Mouse (Mus musculus) forebrain, embryonic 13.5 days (tissue): ENCODE measurements at regions not wholly inside any gene's neighbourhood (a gene's known extent, or its start where the extent isn't known, plus 50 kb on each side); places are given as distances from the start of the nearest gene placed in this dataset.

ENCODE experiments used
- ATAC-seq: fragments of 200-750 bp; cut with Nextera tagmentation; 2 replicates; pipeline ENCODE4 v1.8.0; 2017
- H3K27ac ChIP-seq: fragments of 300-500 bp; sonication (generic); 2 replicates; pipeline ENCODE4 v1.5.1; 2015; ENCODE audit warnings: inconsistent platforms, mild to moderate bottlenecking, moderate library complexity
- H3K27me3 ChIP-seq: fragments of 300-500 bp; sonication (generic); 2 replicates; pipeline ENCODE4 v1.6.1; 2015; ENCODE audit warnings: mild to moderate bottlenecking, inconsistent platforms
- H3K36me3 ChIP-seq: fragments of 300-500 bp; sonication (generic); 2 replicates; pipeline ENCODE4 v1.6.1; 2015; ENCODE audit warnings: mild to moderate bottlenecking, inconsistent platforms; ENCODE audit not compliant: poor library complexity, severe bottlenecking
- H3K4me1 ChIP-seq: fragments of 300-500 bp; sonication (generic); 2 replicates; pipeline ENCODE4 v1.6.1; 2015; ENCODE audit warnings: inconsistent platforms
- H3K4me2 ChIP-seq: fragments of 300-500 bp; sonication (generic); 2 replicates; pipeline ENCODE4 v1.6.1; 2015; ENCODE audit warnings: inconsistent platforms, mild to moderate bottlenecking, moderate library complexity
- H3K4me3 ChIP-seq: fragments of 300-500 bp; sonication (generic); 2 replicates; pipeline ENCODE4 v1.5.1; 2015; ENCODE audit warnings: mild to moderate bottlenecking, inconsistent platforms
- H3K9ac ChIP-seq: fragments of 300-500 bp; sonication (generic); 2 replicates; pipeline ENCODE4 v1.6.1; 2015; ENCODE audit warnings: mild to moderate bottlenecking, inconsistent platforms
- H3K9me3 ChIP-seq: fragments of 300-500 bp; sonication (generic); replicated peaks from 2 replicates; pipeline ENCODE4 v1.6.1; 2016; ENCODE audit warnings: inconsistent platforms
- WGBS: fragments of 180-500 bp; shearing (Covaris S2); methylation state at CpG from one replicate; pipeline ENCODE4 v1.1.7; 2015; 5-methylcytosine and 5-hydroxymethylcytosine counted together

- Histone ChIP-seq H3K9me3 (no peaks in the 10 kb centered on the region), H3K4me2 (no peak overlapping the region), H3K9ac (no peak overlapping the region), H3K27me3 (0 out of 2 replicates have a peak, but pooled peaks cover 5% of the 10 kb centered on the region), H3K4me1 (peaks cover 5% of the 10 kb centered on the region), H3K36me3 (no peaks in the 10 kb centered on the region), H3K4me3 (no peak overlapping the region), H3K27ac (no peak overlapping the region)
- no peak for ATAC-seq
- WGBS, result 89% methylated on average over 11 of the region's 11 CpGs
Measured at GRCm38 (mm10) chr4:134990651-134991050, 60.0 kb downstream of the Syf2 start.

GRCm38 (mm10) chr4:134993526-134994122 lies 62.9 kb downstream of the Syf2 start:
- no peak for ATAC-seq

GRCm38 (mm10) chr4:134994205-134994604 lies 63.5 kb downstream of the Syf2 start:
- H3K9me3 ChIP-seq, result no peaks in the 10 kb centered on the region
- H3K4me1 ChIP-seq, result peaks cover 13% of the 10 kb centered on the region
- no peak for ATAC-seq
- H3K4me2 ChIP-seq, result no peak overlapping the region
- H3K36me3 ChIP-seq, result no peaks in the 10 kb centered on the region
- 0 out of 2 replicates have a peak, but pooled peaks cover 5% of the 10 kb centered on the region for H3K27me3 ChIP-seq
- H3K4me3 ChIP-seq, result no peak overlapping the region
- H3K27ac ChIP-seq, result no peak overlapping the region
- no peak overlapping the region for H3K9ac ChIP-seq
- 90% methylated on average over 2 of the region's 2 CpGs for WGBS

More at GRCm38 (mm10) chr4:134993526-134994122, 62.9 kb downstream of the Syf2 start:
- Histone ChIP-seq H3K36me3 (no peaks in the 10 kb centered on the region), H3K4me1 (peaks cover 8% of the 10 kb centered on the region), H3K9me3 (no peaks in the 10 kb centered on the region), H3K27ac (no peak overlapping the region), H3K4me2 (no peak overlapping the region), H3K9ac (no peak overlapping the region), H3K27me3 (0 out of 2 replicates have a peak, but pooled peaks cover 5% of the 10 kb centered on the region), H3K4me3 (no peak overlapping the region)
- 66% methylated on average over 8 of the region's 8 CpGs for WGBS

GRCm38 (mm10) chr4:134994648-134995047 lies 64.0 kb downstream of the Syf2 start:
- Histone ChIP-seq H3K27ac (no peak overlapping the region), H3K4me3 (no peak overlapping the region), H3K36me3 (no peaks in the 10 kb centered on the region), H3K9ac (no peak overlapping the region), H3K4me2 (no peak overlapping the region), H3K27me3 (0 out of 2 replicates have a peak, but pooled peaks cover 5% of the 10 kb centered on the region), H3K4me1 (peaks cover 14% of the 10 kb centered on the region), H3K9me3 (no peaks in the 10 kb centered on the region)
- WGBS, result 91% methylated on average over 6 of the region's 6 CpGs
- ATAC-seq, result no peak

- Histone ChIP-seq H3K36me3 (no peaks in the 10 kb centered on the region), H3K4me3 (no peak overlapping the region), H3K9me3 (no peaks in the 10 kb centered on the region), H3K9ac (no peak overlapping the region), H3K4me1 (peaks cover 11% of the 10 kb centered on the region), H3K4me2 (no peak overlapping the region), H3K27me3 (0 out of 2 replicates have a peak, but pooled peaks cover 5% of the 10 kb centered on the region), H3K27ac (no peak overlapping the region)
- WGBS, result 82% methylated on average over 13 of the region's 13 CpGs
- ATAC-seq, result no peak
Measured at GRCm38 (mm10) chr4:134995052-134995451, 64.4 kb downstream of the Syf2 start.

GRCm38 (mm10) chr4:134996121-134996520 lies 65.4 kb downstream of the Syf2 start:
- no peak for ATAC-seq
- no peak overlapping the region for H3K4me3 ChIP-seq
- 92% methylated on average over 6 of the region's 6 CpGs for WGBS
- no peak overlapping the region for H3K4me2 ChIP-seq
- H3K9ac ChIP-seq, result no peak overlapping the region
- H3K36me3 ChIP-seq, result no peaks in the 10 kb centered on the region
- no peak overlapping the region for H3K27ac ChIP-seq
- peaks cover 11% of the 10 kb centered on the region for H3K4me1 ChIP-seq
- H3K9me3 ChIP-seq, result no peaks in the 10 kb centered on the region
- 0 out of 2 replicates have a peak, but pooled peaks cover 5% of the 10 kb centered on the region for H3K27me3 ChIP-seq

GRCm38 (mm10) chr4:134997461-134998434 lies 67.0 kb downstream of the Syf2 start:
- H3K4me1 ChIP-seq, result peaks cover 18% of the 10 kb centered on the region
- H3K4me2 ChIP-seq, result no peak overlapping the region
- H3K4me3 ChIP-seq, result no peak overlapping the region
- no peak for ATAC-seq
- H3K27ac ChIP-seq, result no peak overlapping the region
- WGBS, result 89% methylated on average over 26 of the region's 26 CpGs
- no peaks in the 10 kb centered on the region for H3K9me3 ChIP-seq
- no peak overlapping the region for H3K9ac ChIP-seq
- H3K36me3 ChIP-seq, result no peaks in the 10 kb centered on the region
- H3K27me3 ChIP-seq, result 0 out of 2 replicates have a peak, but pooled peaks cover 5% of the 10 kb centered on the region

- WGBS, result 48% methylated on average over 12 of the region's 12 CpGs
Measured at GRCm38 (mm10) chr4:134998928-134999658, 68.4 kb downstream of the Syf2 start.

GRCm38 (mm10) chr4:135002091-135002925 lies 71.6 kb downstream of the Syf2 start:
- WGBS, result 64% methylated on average over 16 of the region's 16 CpGs
- Histone ChIP-seq H3K27ac (no peak overlapping the region), H3K9ac (no peak overlapping the region), H3K36me3 (no peaks in the 10 kb centered on the region), H3K4me3 (no peak overlapping the region), H3K4me1 (peaks cover 19% of the 10 kb centered on the region), H3K4me2 (no peak overlapping the region), H3K27me3 (no peaks in the 10 kb centered on the region), H3K9me3 (no peaks in the 10 kb centered on the region)
- no peak for ATAC-seq

More at GRCm38 (mm10) chr4:134998928-134999658, 68.4 kb downstream of the Syf2 start:
- H3K4me3 ChIP-seq, result no peak overlapping the region
- no peak overlapping the region; the same call in 1 of the 2 replicates for H3K27ac ChIP-seq
- H3K36me3 ChIP-seq, result no peaks in the 10 kb centered on the region
- H3K27me3 ChIP-seq, result no peaks in the 10 kb centered on the region
- no peak overlapping the region for H3K4me2 ChIP-seq
- no peak overlapping the region for H3K9ac ChIP-seq
- no peaks in the 10 kb centered on the region for H3K9me3 ChIP-seq
- peaks cover 19% of the 10 kb centered on the region for H3K4me1 ChIP-seq
- ATAC-seq, result no peak

- ATAC-seq, result no peak
- 0 out of 2 replicates have a peak, but pooled peaks cover 6% of the 10 kb centered on the region for H3K4me1 ChIP-seq
- H3K9ac ChIP-seq, result no peak overlapping the region
- no peak overlapping the region for H3K4me2 ChIP-seq
- H3K27ac ChIP-seq, result no peak overlapping the region
- H3K27me3 ChIP-seq, result no peaks in the 10 kb centered on the region
- H3K9me3 ChIP-seq, result no peaks in the 10 kb centered on the region
- 78% methylated on average over 6 of the region's 6 CpGs for WGBS
- H3K4me3 ChIP-seq, result no peak overlapping the region
- no peaks in the 10 kb centered on the region for H3K36me3 ChIP-seq
Measured at GRCm38 (mm10) chr4:135011365-135011764, 80.7 kb downstream of the Syf2 start.

GRCm38 (mm10) chr4:135012945-135013344 lies 82.2 kb downstream of the Syf2 start:
- no peak for ATAC-seq
- Histone ChIP-seq H3K27me3 (no peaks in the 10 kb centered on the region), H3K36me3 (no peaks in the 10 kb centered on the region), H3K9me3 (no peaks in the 10 kb centered on the region), H3K27ac (no peak overlapping the region), H3K9ac (no peak overlapping the region), H3K4me3 (no peak overlapping the region), H3K4me1 (0 out of 2 replicates have a peak, but pooled peaks cover 6% of the 10 kb centered on the region), H3K4me2 (no peak overlapping the region)
- WGBS, result 73% methylated on average over 4 of the region's 4 CpGs
